Mouse (Mus musculus): Measurements from ENCODE around the gene Gm9611. TPM values are rescaled to one million over a fixed set of nuclear protein-coding genes. Genes with fewer than 3 reads are reported as not detected.

Gm9611 gene
- polyA plus RNA-seq (2012; rRNA removed) = not detected in 2 replicates

DNA sequence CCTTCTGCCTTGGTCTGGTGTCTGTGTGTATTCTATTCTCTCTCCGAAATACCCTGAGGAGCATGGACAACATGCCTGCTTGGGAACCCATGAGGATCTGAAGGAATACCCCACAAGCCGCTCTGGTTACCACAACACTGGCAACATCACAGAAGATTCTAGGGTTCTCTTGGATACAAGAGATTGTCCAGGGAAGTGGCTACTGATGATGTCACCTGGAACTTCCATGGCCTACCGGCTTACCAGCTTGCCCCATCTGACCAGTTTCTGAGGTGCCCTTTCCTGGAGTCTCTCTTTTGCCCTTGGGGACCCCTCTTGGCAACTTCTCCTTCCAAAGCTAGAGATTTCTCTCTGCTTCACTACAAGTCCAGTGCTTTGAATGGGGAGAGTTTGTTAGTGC is at the start of gene Gm9611:
Gm9611 (minus strand) TSS at position 101 of the 400 bp plus-strand sequence.

DNA sequence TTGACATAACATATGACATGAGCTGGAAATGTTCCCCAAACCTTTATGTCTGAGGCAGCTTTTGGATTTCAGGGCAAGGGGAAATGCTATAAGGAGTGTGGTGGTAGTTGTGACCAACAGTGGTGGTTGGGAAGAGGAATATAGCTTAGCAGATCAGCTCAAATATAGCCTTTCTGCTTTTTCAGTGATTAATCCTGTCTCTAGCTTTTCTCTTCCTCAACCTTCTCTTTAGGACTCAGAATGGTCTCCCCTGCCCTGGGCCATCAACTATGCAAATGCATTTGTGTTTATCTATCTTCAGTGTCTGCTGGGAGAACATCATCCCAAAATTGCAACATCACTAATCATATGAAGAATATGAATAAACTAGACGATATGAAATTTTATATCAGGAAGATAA is 12.8 kb upstream of the Gm9611 start, which contains the start of gene Gm7995:
Gm7995 (plus strand) TSS at position 301 of the 400 bp plus-strand sequence.

GRCm38 (mm10) chr14:42259948-42260347 is 37.2 kb downstream of the Gm9611 start, which contains the start of gene Gm17026:
Gene Gm17026 (minus strand): TSS chr14:42260048.

Other genes starting within 250 kb of the Gm9611 start
- gene Gm7951, start 180.0 kb downstream of the Gm9611 start, polyA plus RNA-seq (2012; rRNA removed) = not detected in 2 replicates
- not detected in 2 replicates for gene Gm17027, start 134.7 kb downstream of the Gm9611 start, polyA plus RNA-seq (2012; rRNA removed)
- not detected in 2 replicates for gene Gm3573, start 106.6 kb downstream of the Gm9611 start, polyA plus RNA-seq (2012; rRNA removed)
- gene Gm17026, start 37.3 kb downstream of the Gm9611 start, polyA plus RNA-seq (2012; rRNA removed) = not detected in 2 replicates
- gene Gm7995, start 12.9 kb upstream of the Gm9611 start, polyA plus RNA-seq (2012; rRNA removed) = not detected in 2 replicates
- not detected in 2 replicates for gene Gm8005, start 142.3 kb upstream of the Gm9611 start, polyA plus RNA-seq (2012; rRNA removed)
- not detected in 2 replicates for gene Gm8011, start 166.5 kb upstream of the Gm9611 start, polyA plus RNA-seq (2012; rRNA removed)
- gene Gm8020, start 205.0 kb upstream of the Gm9611 start, polyA plus RNA-seq (2012; rRNA removed) = not detected in 2 replicates
- gene Gm8024, start 226.9 kb upstream of the Gm9611 start, polyA plus RNA-seq (2012; rRNA removed) = not detected in 2 replicates